Mouse (Mus musculus) spleen, postnatal 0 days (tissue): ENCODE data around the gene Sap30l. TPM values are rescaled to one million over a fixed set of nuclear protein-coding genes. Genes with fewer than 3 reads are reported as not detected.

ENCODE experiments used
- polyA plus RNA-seq: library from polyadenylated mRNA; unstranded; fragments of >200 nt; fragmentation: Nextera tagmentation; extraction: Ambion mirVana; gene quantifications from 2 replicates; pipeline ENCODE4 v1.2.1, GENCODE M21; 2015

Gene Sap30l
- polyA plus RNA-seq, result 7.8 and 8.8 TPM in 2 replicates

GRCm38 (mm10) chr11:57800971-57801765, at the start of gene Sap30l:
TSS of gene Sap30l (plus strand) at chr11:57801637.

GRCm38 (mm10) chr11:57832552-57833201, 31.2 kb downstream of the Sap30l start, which contains the start of gene Hand1:
TSS of gene Hand1 (minus strand) at chr11:57832818.

Other genes with a start within 250 kb of the Sap30l start
- gene Galnt10, start 156.2 kb upstream of the Sap30l start, polyA plus RNA-seq, result 14.3 and 16.9 TPM in 2 replicates
- gene Hand1, start 31.2 kb downstream of the Sap30l start, polyA plus RNA-seq, result not detected in 2 replicates
- gene Larp1, start 207.4 kb downstream of the Sap30l start, polyA plus RNA-seq, result 16.0 and 16.4 TPM in 2 replicates